Mouse (Mus musculus) stomach, embryonic 15.5 days (tissue): ENCODE measurements around the gene Wnt7b. TPM values are rescaled to one million over a fixed set of nuclear protein-coding genes. Genes with fewer than 3 reads are reported as not detected.
A peak's percentile ranks its signal among the peaks of the same experiment; 100 is the strongest.

Source experiments
- ATAC-seq: fragments of 200-750 bp; cut with Nextera tagmentation; 2 replicates; pipeline ENCODE4 v1.8.0; 2017; ENCODE audit warnings: low read depth, moderate number of reproducible peaks, moderate TSS enrichment; ENCODE audit not compliant: insufficient read depth, low FRiP score
- H3K27ac ChIP-seq: fragments of 300-500 bp; sonication (generic); 2 replicates; pipeline ENCODE4 v1.5.1; 2015; ENCODE audit warnings: mild to moderate bottlenecking, inconsistent platforms
- H3K27me3 ChIP-seq: fragments of 300-500 bp; sonication (generic); replicated peaks from 2 replicates; pipeline ENCODE4 v1.6.1; 2015; ENCODE audit warnings: inconsistent platforms
- H3K36me3 ChIP-seq: fragments of 300-500 bp; sonication (generic); 2 replicates; pipeline ENCODE4 v1.6.1; 2015; ENCODE audit warnings: inconsistent platforms
- H3K4me1 ChIP-seq: fragments of 300-500 bp; sonication (generic); 2 replicates; pipeline ENCODE4 v1.6.1; 2015; ENCODE audit warnings: inconsistent platforms
- H3K4me2 ChIP-seq: fragments of 300-500 bp; sonication (generic); 2 replicates; pipeline ENCODE4 v1.6.1; 2015; ENCODE audit warnings: mild to moderate bottlenecking, inconsistent platforms
- H3K4me3 ChIP-seq: fragments of 300-500 bp; sonication (generic); replicated peaks from 2 replicates; pipeline ENCODE4 v1.5.1; 2015; ENCODE audit warnings: inconsistent platforms
- H3K9ac ChIP-seq: fragments of 300-500 bp; sonication (generic); 2 replicates; pipeline ENCODE4 v1.6.1; 2015; ENCODE audit warnings: inconsistent platforms
- H3K9me3 ChIP-seq: fragments of 300-500 bp; sonication (generic); 2 replicates; pipeline ENCODE4 v1.6.1; 2016; ENCODE audit warnings: inconsistent platforms
- WGBS: fragments of 180-500 bp; shearing (Covaris S2); methylation state at CpG from one replicate; pipeline ENCODE4 v1.1.7; 2015; 5-methylcytosine and 5-hydroxymethylcytosine counted together
- polyA plus RNA-seq: library from polyadenylated mRNA; unstranded; fragments of >200 nt; fragmentation: Nextera tagmentation; extraction: Ambion mirVana; gene quantifications from 2 replicates; pipeline ENCODE4 v1.2.1, GENCODE M21; 2015

Wnt7b gene
- polyA plus RNA-seq, 1 experiment from 2014 or later: 3.8 TPM

DNA sequence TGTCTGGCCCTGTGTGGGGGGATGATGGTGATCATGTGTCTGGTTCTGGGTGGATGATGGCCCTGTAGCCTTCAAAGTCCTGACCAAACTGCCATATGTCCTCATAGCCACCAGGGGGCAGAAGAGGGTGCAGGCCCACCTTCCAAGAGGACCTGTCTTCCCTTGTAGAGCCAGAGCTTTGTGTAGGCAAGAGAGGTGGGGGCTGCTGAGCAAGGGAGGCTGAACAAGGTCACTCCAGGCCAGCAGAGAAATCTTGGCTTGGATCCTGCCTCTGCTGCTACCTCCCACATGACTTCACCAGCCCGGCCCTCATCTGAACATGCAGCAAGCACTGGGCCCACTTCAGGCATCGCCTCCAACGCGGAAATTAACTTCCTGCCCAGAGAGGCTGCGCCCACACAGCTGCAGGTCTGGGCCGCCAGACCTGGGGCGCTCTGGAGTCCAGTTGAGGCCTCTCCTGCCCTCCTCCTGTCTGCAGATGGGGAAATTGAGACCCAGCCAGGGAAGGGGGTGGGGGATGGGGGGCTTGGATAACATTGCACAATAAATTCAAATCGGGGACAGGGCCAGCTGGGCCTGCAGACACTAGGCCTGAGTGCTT lies 28.4 kb upstream of the Wnt7b start:
- Histone ChIP-seq H3K27ac (peak overlapping the region; percentile 85), H3K27me3 (no peaks in the 10 kb centered on the region), H3K36me3 (no peaks in the 10 kb centered on the region), H3K4me1 (peaks cover 30% of the 10 kb centered on the region), H3K4me3 (no peak overlapping the region), H3K9me3 (no peaks in the 10 kb centered on the region), H3K9ac (no peak overlapping the region), H3K4me2 (no peak overlapping the region)
- WGBS: 21% methylated on average over 8 of the region's 8 CpGs
- peak; percentile 81 for ATAC-seq

DNA sequence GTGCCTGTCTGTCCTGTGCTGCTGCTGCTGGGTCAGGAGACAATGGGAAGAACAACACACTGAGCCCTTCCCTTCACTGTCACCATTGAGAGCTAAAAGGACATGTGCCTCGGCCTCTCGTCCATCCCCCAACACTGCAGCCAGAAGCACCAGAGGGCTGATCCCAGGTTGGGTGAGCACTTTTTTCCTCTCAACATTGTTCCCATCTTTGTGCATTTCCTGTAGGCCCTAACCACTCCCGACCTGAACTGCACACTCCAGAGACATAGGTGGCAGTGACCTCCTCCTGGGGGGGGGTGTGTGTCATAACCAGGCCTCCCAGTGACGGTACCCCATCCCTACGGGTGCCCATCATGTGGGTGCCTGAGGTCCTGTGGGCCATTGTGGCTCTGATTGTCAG lies 27.8 kb upstream of the Wnt7b start:
- WGBS: 64% methylated on average over 5 of the region's 5 CpGs
- H3K36me3 ChIP-seq: no peaks in the 10 kb centered on the region
- H3K9ac ChIP-seq: no peak overlapping the region
- no peak for ATAC-seq
- H3K27ac ChIP-seq: 0 out of 2 replicates have a peak overlapping the region, but pooled peaks have one; percentile 85
- no peak overlapping the region for H3K4me3 ChIP-seq
- H3K4me2 ChIP-seq: no peak overlapping the region
- H3K9me3 ChIP-seq: no peaks in the 10 kb centered on the region
- H3K4me1 ChIP-seq: peaks cover 27% of the 10 kb centered on the region
- H3K27me3 ChIP-seq: no peaks in the 10 kb centered on the region

DNA sequence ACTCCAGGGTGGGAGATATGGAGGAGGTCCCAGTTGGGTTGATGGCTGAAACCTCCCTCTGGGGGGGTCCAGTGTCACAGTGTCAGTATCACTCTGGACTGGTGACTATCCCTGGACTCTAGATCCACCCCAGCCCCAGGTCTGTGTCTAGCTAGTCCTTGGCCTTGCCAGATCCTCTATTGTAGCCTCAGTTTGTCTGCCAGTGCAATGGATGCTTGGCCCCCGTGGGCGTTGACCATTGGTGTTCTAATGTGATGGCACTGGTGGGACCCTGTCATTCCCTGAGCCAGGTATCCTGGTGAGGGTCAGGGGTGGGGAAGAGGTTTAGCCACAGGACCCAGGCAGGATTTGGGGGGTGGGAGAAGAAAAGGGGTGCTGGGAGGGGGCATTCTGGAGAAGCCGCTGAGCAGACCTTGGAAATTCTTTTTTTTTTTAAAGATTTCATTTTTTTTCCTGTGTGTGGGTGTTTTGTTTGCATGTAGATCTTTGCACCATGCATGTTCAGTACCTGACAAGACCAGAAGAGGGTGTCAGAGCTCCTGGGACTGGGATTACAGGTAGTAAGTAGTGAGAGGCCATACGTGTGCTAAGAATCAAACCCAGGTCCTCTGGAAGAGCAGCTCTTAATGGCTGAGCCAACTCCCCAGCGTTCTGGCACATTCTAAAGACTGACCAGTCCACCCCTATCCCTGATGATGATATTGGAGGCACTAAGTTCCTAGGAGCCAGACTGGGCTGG lies 27.2 kb upstream of the Wnt7b start:
- 80% methylated on average over 5 of the region's 5 CpGs for WGBS
- ATAC-seq: no peak

DNA sequence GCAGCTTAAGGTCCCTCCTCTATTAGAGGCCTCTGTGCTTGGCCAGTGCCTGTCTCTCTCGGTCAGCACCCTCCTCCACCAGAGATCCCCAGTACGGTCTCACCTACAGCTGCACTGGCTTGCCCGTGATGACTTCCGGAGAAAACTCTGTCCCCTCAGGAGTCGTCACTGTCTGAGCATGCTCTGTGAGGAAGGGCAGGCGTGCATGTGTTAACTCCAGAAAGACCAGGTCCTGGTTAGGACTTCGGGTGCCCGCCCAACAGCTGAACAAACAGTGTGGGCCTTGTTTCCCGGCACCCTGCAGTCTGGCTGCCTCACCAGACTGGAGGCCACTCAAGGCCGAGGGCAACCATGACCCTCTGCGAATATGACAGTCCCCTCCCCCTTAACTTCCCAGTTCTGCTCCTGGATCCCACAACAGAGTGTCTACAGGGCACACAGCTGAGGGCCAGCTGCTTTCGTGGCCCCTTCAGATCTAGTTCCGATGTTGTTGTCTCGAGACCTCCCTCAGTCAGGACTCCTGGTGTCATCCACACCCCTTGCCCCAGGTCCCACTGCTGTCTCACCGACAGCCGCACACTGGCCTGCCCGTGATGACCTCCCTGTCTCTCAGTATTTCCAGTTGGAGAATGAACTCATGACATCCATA lies 23.8 kb upstream of the Wnt7b start:
- Histone ChIP-seq H3K27me3 (no peaks in the 10 kb centered on the region), H3K9ac (no peak overlapping the region), H3K27ac (peak overlapping the region; percentile 50), H3K36me3 (no peaks in the 10 kb centered on the region), H3K4me1 (peaks cover 13% of the 10 kb centered on the region), H3K9me3 (no peaks in the 10 kb centered on the region), H3K4me3 (no peak overlapping the region), H3K4me2 (peak overlapping the region; percentile 26)
- WGBS: 46% methylated on average over 17 of the region's 17 CpGs
- ATAC-seq: peak; percentile 45; the same call in 1 of the 2 replicates

More for the DNA sequence above, 27.2 kb upstream of the Wnt7b start:
- Histone ChIP-seq H3K4me3 (no peak overlapping the region), H3K27me3 (no peaks in the 10 kb centered on the region), H3K9ac (no peak overlapping the region), H3K4me2 (no peak overlapping the region), H3K4me1 (peaks cover 26% of the 10 kb centered on the region), H3K27ac (no peak overlapping the region), H3K36me3 (no peaks in the 10 kb centered on the region), H3K9me3 (no peaks in the 10 kb centered on the region)

DNA sequence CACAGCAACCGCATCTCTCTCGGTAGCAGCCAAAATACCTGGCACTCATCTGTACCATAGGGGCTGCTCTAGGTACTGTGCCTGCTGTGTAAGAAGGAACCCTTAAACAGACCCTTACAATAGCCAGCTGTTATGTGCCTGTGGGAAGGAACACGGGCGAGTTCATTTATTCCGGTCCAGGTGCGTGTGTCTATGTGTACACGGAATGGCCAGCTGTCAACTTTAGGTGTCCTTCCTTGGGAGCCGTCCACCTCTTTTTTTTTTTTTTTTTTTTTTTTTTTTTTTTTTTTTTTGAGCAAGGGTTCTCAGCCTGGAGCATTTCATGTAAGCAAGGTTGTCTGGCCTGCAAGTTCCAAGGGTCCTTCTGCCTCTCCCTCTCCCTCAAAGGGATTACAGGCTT lies 22.7 kb upstream of the Wnt7b start:
- Histone ChIP-seq H3K4me1 (peaks cover 13% of the 10 kb centered on the region), H3K9me3 (no peaks in the 10 kb centered on the region), H3K27me3 (no peaks in the 10 kb centered on the region), H3K4me2 (no peak overlapping the region), H3K27ac (no peak overlapping the region), H3K4me3 (no peak overlapping the region), H3K36me3 (no peaks in the 10 kb centered on the region), H3K9ac (no peak overlapping the region)
- ATAC-seq: no peak
- WGBS: 81% methylated on average over 8 of the region's 8 CpGs

DNA sequence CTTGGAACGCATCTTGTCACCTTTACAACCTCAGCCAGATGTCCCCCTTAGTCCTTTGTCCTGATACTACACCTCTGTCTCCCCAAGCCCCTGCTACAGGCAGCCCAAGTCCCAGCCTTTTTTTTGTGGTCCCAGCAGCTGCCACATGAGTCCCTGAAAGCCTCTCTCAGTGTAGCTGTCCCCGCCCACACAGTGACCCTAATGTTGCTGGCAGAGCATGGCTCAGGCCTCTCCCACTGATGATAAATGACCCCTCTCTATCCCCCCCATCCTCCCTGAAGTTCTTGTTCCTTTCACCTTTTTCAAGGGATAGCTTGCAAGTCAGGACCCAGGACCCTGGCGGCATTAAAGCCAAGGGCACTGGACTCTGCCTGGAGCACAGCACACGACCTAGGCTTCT lies 22.2 kb upstream of the Wnt7b start:
- peaks cover 17% of the 10 kb centered on the region for H3K4me1 ChIP-seq
- no peaks in the 10 kb centered on the region for H3K36me3 ChIP-seq
- no peaks in the 10 kb centered on the region for H3K27me3 ChIP-seq
- no peak for ATAC-seq
- no peak overlapping the region for H3K4me2 ChIP-seq
- WGBS: 74% methylated on average over 4 of the region's 4 CpGs
- H3K27ac ChIP-seq: no peak overlapping the region
- no peak overlapping the region for H3K4me3 ChIP-seq
- no peaks in the 10 kb centered on the region for H3K9me3 ChIP-seq
- no peak overlapping the region for H3K9ac ChIP-seq

DNA sequence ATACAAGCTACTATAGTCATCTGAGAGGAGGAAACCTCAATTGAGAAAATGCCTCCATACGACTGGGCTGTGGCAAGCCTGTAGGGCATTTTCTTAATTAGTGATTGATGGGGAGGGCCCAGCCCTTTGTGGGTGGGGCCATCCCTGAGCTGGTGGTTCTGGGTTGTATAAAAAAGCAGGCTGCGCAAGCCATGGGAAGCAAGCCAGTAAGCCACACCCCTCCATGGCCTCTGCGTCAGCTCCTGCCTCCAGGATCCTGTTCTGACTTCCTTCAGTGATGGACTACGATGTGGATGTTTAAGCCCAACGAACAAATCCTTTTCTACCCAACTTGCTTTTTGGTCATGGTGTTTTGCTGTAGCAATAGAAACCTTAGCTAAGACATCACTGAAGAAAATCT lies 21.1 kb upstream of the Wnt7b start:
- ATAC-seq: no peak
- H3K27me3 ChIP-seq: no peaks in the 10 kb centered on the region
- H3K9me3 ChIP-seq: no peaks in the 10 kb centered on the region
- H3K4me2 ChIP-seq: no peak overlapping the region
- H3K4me3 ChIP-seq: no peak overlapping the region
- no peak overlapping the region for H3K27ac ChIP-seq
- no peaks in the 10 kb centered on the region for H3K36me3 ChIP-seq
- H3K9ac ChIP-seq: no peak overlapping the region
- peaks cover 23% of the 10 kb centered on the region for H3K4me1 ChIP-seq
- 41% methylated on average over 5 of the region's 5 CpGs for WGBS

DNA sequence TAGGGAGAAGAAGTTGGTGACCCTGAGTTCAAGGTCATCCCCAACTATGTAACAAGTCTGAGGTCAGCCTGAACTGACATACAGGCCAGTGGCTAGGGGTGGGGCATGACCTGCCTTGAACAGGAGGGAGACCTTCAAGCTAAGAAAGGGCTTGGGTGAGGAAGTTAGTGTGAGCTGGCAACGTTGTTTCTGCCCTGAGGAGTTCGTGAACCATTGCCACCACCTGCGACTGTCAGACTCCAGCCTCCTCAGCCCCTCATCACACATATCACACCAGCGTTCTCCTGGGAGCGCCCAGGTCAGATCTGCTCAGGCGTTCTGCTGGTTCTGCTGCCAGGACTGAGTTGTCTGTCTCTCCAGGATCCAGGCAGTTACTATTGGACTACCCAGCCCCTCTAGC lies 20.5 kb upstream of the Wnt7b start:
- peaks cover 23% of the 10 kb centered on the region for H3K4me1 ChIP-seq

DNA sequence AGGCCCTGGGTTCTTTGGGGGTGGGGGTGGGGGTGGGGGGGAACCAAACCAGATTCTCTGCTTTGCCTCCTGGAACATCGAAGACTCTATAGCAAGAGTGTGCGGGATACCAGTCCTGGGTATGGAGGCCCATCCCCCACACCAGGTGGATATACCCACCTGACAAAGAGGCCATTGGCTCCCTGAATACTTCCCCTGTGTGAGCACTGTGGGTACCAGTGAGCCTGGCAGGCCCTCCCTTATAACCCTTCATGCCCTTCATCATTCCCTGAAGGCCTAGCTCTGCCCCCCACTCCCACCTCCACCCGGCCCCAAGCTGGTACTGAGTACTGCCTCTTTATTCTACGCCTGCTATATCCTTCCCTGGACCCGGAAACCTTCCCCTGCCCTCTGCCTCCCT lies 19.7 kb upstream of the Wnt7b start:
- Histone ChIP-seq H3K4me3 (no peak overlapping the region), H3K27me3 (no peaks in the 10 kb centered on the region), H3K36me3 (no peaks in the 10 kb centered on the region), H3K9me3 (no peaks in the 10 kb centered on the region), H3K9ac (no peak overlapping the region), H3K27ac (no peak overlapping the region), H3K4me1 (peaks cover 23% of the 10 kb centered on the region), H3K4me2 (no peak overlapping the region)
- no peak for ATAC-seq
- 82% methylated on average over 5 of the region's 5 CpGs for WGBS

More for the DNA sequence above, 20.5 kb upstream of the Wnt7b start:
- no peak for ATAC-seq
- Histone ChIP-seq H3K4me2 (no peak overlapping the region), H3K27me3 (no peaks in the 10 kb centered on the region), H3K9ac (no peak overlapping the region), H3K4me3 (no peak overlapping the region), H3K27ac (no peak overlapping the region), H3K36me3 (no peaks in the 10 kb centered on the region), H3K9me3 (no peaks in the 10 kb centered on the region)
- 65% methylated on average over 6 of the region's 6 CpGs for WGBS

DNA sequence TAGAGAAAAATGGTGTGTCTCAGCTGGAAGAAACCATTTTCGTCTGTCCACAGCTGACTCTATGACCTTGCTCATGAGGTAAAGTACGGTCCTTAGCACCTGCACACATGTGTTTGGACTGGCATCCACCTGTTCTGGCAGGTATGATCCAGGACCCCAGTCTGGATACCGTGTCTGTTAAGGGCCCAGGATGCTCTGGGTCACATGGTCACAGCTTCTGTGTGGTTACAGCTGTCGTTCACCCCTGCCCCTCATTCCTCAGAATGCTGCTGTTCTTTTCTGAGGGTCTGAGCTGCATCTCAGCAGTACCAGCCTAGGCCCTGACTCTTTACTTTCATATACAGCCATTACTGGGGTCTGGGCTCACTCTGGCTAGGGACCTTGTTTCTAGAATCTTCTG lies 18.9 kb upstream of the Wnt7b start:
- Histone ChIP-seq H3K27me3 (no peaks in the 10 kb centered on the region), H3K9ac (no peak overlapping the region), H3K4me2 (no peak overlapping the region), H3K36me3 (no peaks in the 10 kb centered on the region), H3K9me3 (no peaks in the 10 kb centered on the region), H3K27ac (no peak overlapping the region; the same call in 1 of the 2 replicates), H3K4me3 (no peak overlapping the region), H3K4me1 (peaks cover 23% of the 10 kb centered on the region)
- no peak for ATAC-seq
- WGBS: 72% methylated on average over 4 of the region's 4 CpGs

DNA sequence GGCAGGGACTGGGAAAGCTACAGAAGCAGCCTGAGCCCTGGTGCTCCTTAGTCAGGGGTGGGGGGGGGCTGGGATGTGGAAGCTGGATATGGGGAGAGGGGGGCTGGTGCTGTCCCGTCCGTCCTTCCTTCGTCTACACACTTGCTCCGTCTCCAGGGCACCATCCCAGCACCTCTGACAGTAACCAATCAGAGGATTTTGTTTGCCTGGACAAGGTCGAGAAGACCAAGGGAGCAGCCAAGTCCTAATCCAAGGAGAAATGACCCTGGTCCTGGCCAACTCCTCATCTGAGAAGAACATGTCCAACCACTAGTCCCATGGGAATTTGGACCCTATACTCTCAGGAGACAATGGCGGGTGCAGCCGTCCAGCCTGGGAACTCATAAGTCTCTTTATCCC lies 18.4 kb upstream of the Wnt7b start:
- H3K27ac ChIP-seq: no peak overlapping the region; the same call in 1 of the 2 replicates
- no peak overlapping the region for H3K4me2 ChIP-seq
- no peak; the same call in none of the 2 replicates for ATAC-seq
- no peak overlapping the region for H3K4me3 ChIP-seq
- H3K27me3 ChIP-seq: no peaks in the 10 kb centered on the region
- no peaks in the 10 kb centered on the region for H3K9me3 ChIP-seq
- peaks cover 21% of the 10 kb centered on the region for H3K4me1 ChIP-seq
- H3K9ac ChIP-seq: no peak overlapping the region
- no peaks in the 10 kb centered on the region for H3K36me3 ChIP-seq
- 48% methylated on average over 7 of the region's 7 CpGs for WGBS
